Mouse (Mus musculus) frontal cortex, adult 2 months (tissue): ENCODE measurements around the gene Chil5. TPM values are rescaled to one million over a fixed set of nuclear protein-coding genes. Genes with fewer than 3 reads are reported as not detected.

ENCODE experiments used
- polyA plus RNA-seq: library from polyadenylated mRNA; depleted of rRNA; stranded (reverse); fragments of >200 nt; gene quantifications from 2 replicates; pipeline ENCODE4 v1.2.3, GENCODE M21; 2012; rRNA removed

Chil5 gene
- polyA plus RNA-seq, 1 experiment: 0.12 TPM

Other genes starting within 250 kb of the Chil5 start
- gene Rap1a, start 231.5 kb downstream of the Chil5 start, polyA plus RNA-seq: 55.6 and 59.0 TPM in 2 replicates
- 1.2 and 1.5 TPM in 2 replicates for gene Adora3, start 162.0 kb downstream of the Chil5 start, polyA plus RNA-seq
- gene Tmigd3, start 161.9 kb downstream of the Chil5 start, polyA plus RNA-seq: 0.20 TPM in 1 of 2 replicates, not detected in the other
- gene I830077J02Rik, start 100.2 kb downstream of the Chil5 start, polyA plus RNA-seq: 1.4 and 1.8 TPM in 2 replicates
- 48.1 and 52.1 TPM in 2 replicates for gene Wdr77, start 73.4 kb downstream of the Chil5 start, polyA plus RNA-seq
- 321 and 347 TPM in 2 replicates for gene Atp5f1, start 72.7 kb downstream of the Chil5 start, polyA plus RNA-seq
- gene Ovgp1, start 59.1 kb downstream of the Chil5 start, polyA plus RNA-seq: 14.7 and 15.2 TPM in 2 replicates
- gene Pifo, start 18.2 kb downstream of the Chil5 start, polyA plus RNA-seq: 1.0 and 1.3 TPM in 2 replicates
- 2.4 and 3.1 TPM in 2 replicates for gene Chia1, start 80.4 kb upstream of the Chil5 start, polyA plus RNA-seq
- 0.08 and 0.18 TPM in 2 replicates for gene Chil3, start 134.8 kb upstream of the Chil5 start, polyA plus RNA-seq
- not detected in 2 replicates for gene Chil4, start 186.7 kb upstream of the Chil5 start, polyA plus RNA-seq